Mouse (Mus musculus) stomach, embryonic 16.5 days (tissue): ENCODE results near the gene Stat3. TPM values are rescaled to one million over a fixed set of nuclear protein-coding genes. Genes with fewer than 3 reads are reported as not detected.

Experiments used
- ATAC-seq: fragments of 200-750 bp; cut with Nextera tagmentation; 2 replicates; pipeline ENCODE4 v1.8.0; 2017; ENCODE audit warnings: moderate number of reproducible peaks, moderate TSS enrichment; ENCODE audit not compliant: insufficient read depth, low FRiP score
- H3K27ac ChIP-seq: fragments of 300-500 bp; sonication (generic); 2 replicates; pipeline ENCODE4 v1.5.1; 2014; ENCODE audit warnings: low read length
- H3K27me3 ChIP-seq: fragments of 300-500 bp; sonication (generic); 2 replicates; pipeline ENCODE4 v1.6.1; 2014; ENCODE audit warnings: low read length, control low read depth, mixed read lengths; ENCODE audit not compliant: control insufficient read depth, insufficient read depth
- H3K36me3 ChIP-seq: fragments of 300-500 bp; sonication (generic); 2 replicates; pipeline ENCODE4 v1.6.1; 2014; ENCODE audit warnings: low read length; ENCODE audit not compliant: control insufficient read depth, insufficient read depth
- H3K4me1 ChIP-seq: fragments of 300-500 bp; sonication (generic); 2 replicates; pipeline ENCODE4 v1.6.1; 2014; ENCODE audit warnings: low read length, control low read depth, mixed read lengths; ENCODE audit not compliant: control insufficient read depth, insufficient read depth
- H3K4me2 ChIP-seq: fragments of 300-500 bp; sonication (generic); 2 replicates; pipeline ENCODE4 v1.6.1; 2014; ENCODE audit warnings: low read depth, low read length, mixed read lengths
- H3K4me3 ChIP-seq: fragments of 300-500 bp; sonication (generic); replicated peaks from 2 replicates; pipeline ENCODE4 v1.5.1; 2014; ENCODE audit warnings: mild to moderate bottlenecking, low read length
- H3K9ac ChIP-seq: fragments of 300-500 bp; sonication (generic); 2 replicates; pipeline ENCODE4 v1.6.1; 2014; ENCODE audit warnings: low read length
- H3K9me3 ChIP-seq: fragments of 300-500 bp; sonication (generic); replicated peaks from 2 replicates; pipeline ENCODE4 v1.6.1; 2016; ENCODE audit warnings: low read length, control low read depth; ENCODE audit not compliant: control insufficient read depth
- WGBS: fragments of 180-500 bp; shearing (Covaris S2); extraction: QIAGEN DNeasy Blood & Tissue Kit; methylation state at CpG from one replicate; pipeline ENCODE4 v1.1.7; 2014; 5-methylcytosine and 5-hydroxymethylcytosine counted together
- polyA plus RNA-seq: library from polyadenylated mRNA; unstranded; fragments of >200 nt; fragmentation: Nextera tagmentation; extraction: Ambion mirVana; gene quantifications from 2 replicates; pipeline ENCODE4 v1.2.1, GENCODE M21; 2015

Stat3 gene
- polyA plus RNA-seq, 1 experiment from 2014 or later = 47.2 TPM

GRCm38 (mm10) chr11:100967881-100968420 is 28.6 kb upstream of the Stat3 start:
- peak overlapping the region; percentile 97; the same call in 1 of the 2 replicates for H3K27ac ChIP-seq
- WGBS = 68% methylated on average over 5 of the region's 5 CpGs
- H3K9ac ChIP-seq = peak overlapping the region; percentile 90

GRCm38 (mm10) chr11:100967376-100967775 is 28.0 kb upstream of the Stat3 start:
- Histone ChIP-seq H3K27me3 (0 out of 2 replicates have a peak, but pooled peaks cover 4% of the 10 kb centered on the region), H3K4me2 (peak overlapping the region; percentile 73), H3K4me3 (peak overlapping the region; percentile 91), H3K9me3 (no peaks in the 10 kb centered on the region), H3K9ac (peak overlapping the region; percentile 90; the same call in 1 of the 2 replicates), H3K4me1 (peaks cover 70% of the 10 kb centered on the region), H3K27ac (peak overlapping the region; percentile 97; the same call in 1 of the 2 replicates), H3K36me3 (no peaks in the 10 kb centered on the region)
- WGBS = 60% methylated on average over 5 of the region's 5 CpGs
- ATAC-seq = no peak

More at GRCm38 (mm10) chr11:100967881-100968420, 28.6 kb upstream of the Stat3 start:
- no peak for ATAC-seq
- H3K4me1 ChIP-seq = peaks cover 64% of the 10 kb centered on the region
- H3K4me2 ChIP-seq = peak overlapping the region; percentile 73
- peak overlapping the region; percentile 91 for H3K4me3 ChIP-seq
- H3K36me3 ChIP-seq = no peaks in the 10 kb centered on the region
- H3K9me3 ChIP-seq = no peaks in the 10 kb centered on the region
- 0 out of 2 replicates have a peak, but pooled peaks cover 4% of the 10 kb centered on the region for H3K27me3 ChIP-seq

- Histone ChIP-seq H3K27ac (peak overlapping the region; percentile 7; the same call in 1 of the 2 replicates), H3K4me2 (peak overlapping the region; percentile 26), H3K9ac (peak overlapping the region; percentile 43; the same call in 1 of the 2 replicates), H3K36me3 (no peaks in the 10 kb centered on the region), H3K9me3 (no peaks in the 10 kb centered on the region), H3K4me1 (peaks cover 71% of the 10 kb centered on the region), H3K27me3 (no peaks in the 10 kb centered on the region), H3K4me3 (0 out of 2 replicates have a peak overlapping the region, but pooled peaks have one; percentile 6)
- WGBS = 63% methylated on average over 6 of the region's 6 CpGs
- ATAC-seq = no peak
Observed at GRCm38 (mm10) chr11:100965760-100966159, 26.4 kb upstream of the Stat3 start.

GRCm38 (mm10) chr11:100964901-100965542 is 25.7 kb upstream of the Stat3 start:
- Histone ChIP-seq H3K27me3 (no peaks in the 10 kb centered on the region), H3K4me2 (peak overlapping the region; percentile 28; the same call in 1 of the 2 replicates)
- 83% methylated on average over 6 of the region's 6 CpGs for WGBS

GRCm38 (mm10) chr11:100964180-100964579 is 24.8 kb upstream of the Stat3 start:
- WGBS = 82% methylated on average over 7 of the region's 7 CpGs
- Histone ChIP-seq H3K27ac (peak overlapping the region; percentile 85), H3K4me1 (peaks cover 86% of the 10 kb centered on the region), H3K9ac (peak overlapping the region; percentile 18), H3K4me2 (peak overlapping the region; percentile 28), H3K4me3 (no peak overlapping the region), H3K9me3 (no peaks in the 10 kb centered on the region), H3K36me3 (peaks cover under 1% of the 10 kb centered on the region; the same call in 1 of the 2 replicates), H3K27me3 (peaks cover 2% of the 10 kb centered on the region; the same call in 1 of the 2 replicates)
- ATAC-seq = no peak

More at GRCm38 (mm10) chr11:100964901-100965542, 25.7 kb upstream of the Stat3 start:
- no peaks in the 10 kb centered on the region for H3K36me3 ChIP-seq
- H3K9me3 ChIP-seq = no peaks in the 10 kb centered on the region
- peaks cover 77% of the 10 kb centered on the region for H3K4me1 ChIP-seq
- peak overlapping the region; percentile 11 for H3K4me3 ChIP-seq
- no peak for ATAC-seq
- H3K27ac ChIP-seq = peak overlapping the region; percentile 85
- peak overlapping the region; percentile 50 for H3K9ac ChIP-seq

- H3K36me3 ChIP-seq = peaks cover 6% of the 10 kb centered on the region; the same call in 1 of the 2 replicates
- no peak overlapping the region for H3K4me3 ChIP-seq
- no peaks in the 10 kb centered on the region for H3K9me3 ChIP-seq
- peak; percentile 45; the same call in 1 of the 2 replicates for ATAC-seq
- H3K4me2 ChIP-seq = peak overlapping the region; percentile 28
- peaks cover 6% of the 10 kb centered on the region; the same call in 1 of the 2 replicates for H3K27me3 ChIP-seq
- peak overlapping the region; percentile 18 for H3K9ac ChIP-seq
- WGBS = 57% methylated on average over 9 of the region's 9 CpGs
- H3K4me1 ChIP-seq = peaks cover 90% of the 10 kb centered on the region
- H3K27ac ChIP-seq = peak overlapping the region; percentile 85
Observed at GRCm38 (mm10) chr11:100963647-100964046, 24.3 kb upstream of the Stat3 start.

- Histone ChIP-seq H3K9ac (peak overlapping the region; percentile 40), H3K27ac (peak overlapping the region; percentile 85), H3K4me3 (0 out of 2 replicates have a peak overlapping the region, but pooled peaks have one; percentile 4), H3K9me3 (no peaks in the 10 kb centered on the region), H3K27me3 (peaks cover 6% of the 10 kb centered on the region; the same call in 1 of the 2 replicates), H3K4me2 (peak overlapping the region; percentile 36), H3K4me1 (peaks cover 82% of the 10 kb centered on the region), H3K36me3 (peaks cover 8% of the 10 kb centered on the region; the same call in 1 of the 2 replicates)
- 37% methylated on average over 9 of the region's 9 CpGs for WGBS
- ATAC-seq = peak; percentile 80; the same call in 1 of the 2 replicates
Observed at GRCm38 (mm10) chr11:100962371-100962911, 23.1 kb upstream of the Stat3 start.

- WGBS = 18% methylated on average over 6 of the region's 6 CpGs
- Histone ChIP-seq H3K4me3 (no peak overlapping the region), H3K4me1 (peaks cover 64% of the 10 kb centered on the region), H3K36me3 (peaks cover 16% of the 10 kb centered on the region; the same call in 1 of the 2 replicates), H3K9me3 (no peaks in the 10 kb centered on the region), H3K4me2 (0 out of 2 replicates have a peak overlapping the region, but pooled peaks have one; percentile 45), H3K27me3 (peaks cover 6% of the 10 kb centered on the region; the same call in 1 of the 2 replicates), H3K27ac (peak overlapping the region; percentile 87), H3K9ac (no peak overlapping the region)
- 0 out of 2 replicates have a peak, but pooled peaks have one; percentile 14 for ATAC-seq
Observed at GRCm38 (mm10) chr11:100960540-100960939, 21.2 kb upstream of the Stat3 start.
